Mouse (Mus musculus) hindbrain, postnatal 0 days (tissue): ENCODE results near the gene Wdfy3. TPM values are rescaled to one million over a fixed set of nuclear protein-coding genes. Genes with fewer than 3 reads are reported as not detected.

Experiments used
- ATAC-seq: fragments of 200-750 bp; cut with Nextera tagmentation; 2 replicates; pipeline ENCODE4 v1.8.0; 2017; ENCODE audit warnings: mild to moderate bottlenecking, moderate TSS enrichment, moderate library complexity
- DNase-seq: peaks from one replicate; pipeline ENCODE4 v3.0.0-alpha.2; 2015; ENCODE audit warnings: low spot score
- H3K27ac ChIP-seq: fragments of 300-500 bp; sonication (generic); 2 replicates; pipeline ENCODE4 v1.5.1; 2014; ENCODE audit warnings: mild to moderate bottlenecking
- H3K27me3 ChIP-seq: fragments of 300-500 bp; sonication (generic); 2 replicates; pipeline ENCODE4 v1.6.1; 2014; ENCODE audit warnings: low read length, mixed read lengths; ENCODE audit not compliant: insufficient read depth
- H3K36me3 ChIP-seq: fragments of 300-500 bp; sonication (generic); 2 replicates; pipeline ENCODE4 v1.6.1; 2014; ENCODE audit warnings: low read length, mixed read lengths; ENCODE audit not compliant: insufficient read depth
- H3K4me1 ChIP-seq: fragments of 300-500 bp; sonication (generic); 2 replicates; pipeline ENCODE4 v1.6.1; 2014; ENCODE audit warnings: antibody characterized with exemption, low read length, mixed read lengths; ENCODE audit not compliant: insufficient read depth
- H3K4me2 ChIP-seq: fragments of 300-500 bp; sonication (generic); 2 replicates; pipeline ENCODE4 v1.6.1; 2014; ENCODE audit warnings: low read depth, mild to moderate bottlenecking, low read length, moderate library complexity, mixed read lengths
- H3K4me3 ChIP-seq: fragments of 300-500 bp; sonication (generic); 2 replicates; pipeline ENCODE4 v1.5.1; 2014; ENCODE audit warnings: low read length
- H3K9ac ChIP-seq: fragments of 300-500 bp; sonication (generic); replicated peaks from 2 replicates; pipeline ENCODE4 v1.6.1; 2014; ENCODE audit warnings: mild to moderate bottlenecking, low read length, moderate library complexity, mixed read lengths
- H3K9me3 ChIP-seq: fragments of 300-500 bp; sonication (generic); 2 replicates; pipeline ENCODE4 v1.6.1; 2016; ENCODE audit warnings: low read length, mixed read lengths
- CTCF ChIP-seq: IDR thresholded peaks from 2 replicates; pipeline ENCODE4 v1.5.1; 2016; ENCODE audit warnings: antibody characterized with exemption, control low read depth, low read depth
- WGBS: fragments of 180-500 bp; shearing (Covaris S2); extraction: QIAGEN DNeasy Blood & Tissue Kit; methylation state at CpG from one replicate; pipeline ENCODE4 v1.1.7; 2014; 5-methylcytosine and 5-hydroxymethylcytosine counted together
- polyA plus RNA-seq: library from polyadenylated mRNA; unstranded; fragments of >200 nt; fragmentation: Nextera tagmentation; extraction: Ambion mirVana; gene quantifications from 2 replicates; pipeline ENCODE4 v1.2.1, GENCODE M21; 2015
- total RNA-seq: library from RNA; depleted of rRNA; stranded (reverse); fragments of >200 nt; gene quantifications from 2 replicates; pipeline ENCODE4 v1.2.3, GENCODE M21; 2014

Gene Wdfy3
- total and polyA plus RNA-seq, 2 experiments from 2014 or later: 15.8 to 83.5 TPM

DNA sequence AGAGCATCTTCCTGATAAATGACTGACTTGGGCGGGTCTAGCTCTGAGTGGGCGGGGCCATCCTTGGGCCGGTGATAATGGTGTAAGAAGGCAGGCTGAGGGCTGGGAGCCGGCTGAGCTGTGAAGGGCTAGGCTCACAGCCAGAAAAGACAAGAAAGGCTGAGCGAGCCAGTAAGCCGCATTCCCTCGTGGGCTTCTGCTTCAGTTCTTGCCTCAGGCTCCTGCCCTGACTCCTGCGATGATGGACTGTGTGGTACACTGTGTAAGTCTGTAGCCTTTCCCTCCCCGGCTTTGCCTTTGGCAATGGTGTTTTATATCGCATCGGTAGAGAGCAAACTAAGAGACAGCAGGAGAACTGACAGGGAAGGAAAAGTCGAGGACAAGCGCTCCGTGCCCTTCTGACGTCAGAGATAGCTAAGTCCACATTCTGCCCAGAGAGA is 243.2 kb downstream of the Wdfy3 start:
- peaks cover 15% of the 10 kb centered on the region for H3K4me1 ChIP-seq
- 0 out of 2 replicates have a peak, but pooled peaks cover under 1% of the 10 kb centered on the region for H3K36me3 ChIP-seq
- peak overlapping the region; percentile 46 for H3K4me2 ChIP-seq
- peak overlapping the region; percentile 36; the same call in 1 of the 2 replicates for H3K27ac ChIP-seq
- H3K9me3 ChIP-seq: no peaks in the 10 kb centered on the region
- 5% methylated on average over 15 of the region's 15 CpGs for WGBS
- TF ChIP-seq CTCF: no peak
- H3K9ac ChIP-seq: peak overlapping the region; percentile 35; the same call in 1 of the 2 replicates
- H3K4me3 ChIP-seq: peak overlapping the region; percentile 13; the same call in 1 of the 2 replicates
- DNase-seq (peak; percentile 81), ATAC-seq (peak; percentile 72)
- H3K27me3 ChIP-seq: no peaks in the 10 kb centered on the region

DNA sequence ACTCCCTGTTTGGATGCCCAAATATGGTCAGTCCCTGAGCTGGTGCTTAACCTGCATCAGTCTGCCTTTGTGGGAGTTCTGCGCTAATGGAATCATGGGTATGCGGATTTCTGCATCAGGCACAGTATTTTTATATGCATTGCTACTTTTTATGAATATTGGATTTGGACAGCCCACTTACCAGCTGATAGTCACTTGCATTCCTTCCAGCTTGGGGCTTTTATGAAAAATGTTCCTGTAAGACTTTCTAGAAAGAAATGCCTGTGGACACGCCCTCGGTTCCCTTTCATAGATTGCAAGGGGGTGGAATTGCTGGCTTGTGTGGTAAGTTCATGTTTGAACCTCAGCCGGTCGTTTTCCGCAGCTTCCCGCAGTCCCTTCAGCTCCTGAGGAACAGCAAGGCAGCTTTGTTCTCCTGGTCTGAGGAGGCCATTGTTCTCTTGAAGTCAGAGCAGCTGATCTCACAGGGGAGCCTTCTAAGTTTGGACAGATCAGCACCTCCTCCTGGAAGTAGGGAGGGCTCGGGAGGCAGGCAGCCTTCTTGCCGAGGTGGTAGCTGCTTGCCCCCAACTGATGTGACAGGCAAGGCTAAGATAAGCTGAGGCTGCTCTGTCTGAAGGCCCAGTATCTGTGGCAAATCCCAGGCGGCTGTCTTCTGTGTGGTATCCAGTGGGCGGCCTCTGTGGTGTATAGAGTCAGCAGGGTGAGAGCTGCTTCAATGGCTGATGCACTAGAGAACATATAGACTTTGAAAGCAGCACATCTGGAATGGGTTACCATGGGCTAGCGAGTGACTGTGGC is 244.4 kb downstream of the Wdfy3 start:
- H3K4me3 ChIP-seq: no peak overlapping the region
- H3K27ac ChIP-seq: no peak overlapping the region
- H3K4me1 ChIP-seq: peaks cover 15% of the 10 kb centered on the region
- no peaks in the 10 kb centered on the region for H3K27me3 ChIP-seq
- H3K9me3 ChIP-seq: no peaks in the 10 kb centered on the region
- H3K9ac ChIP-seq: no peak overlapping the region
- no peaks in the 10 kb centered on the region for H3K36me3 ChIP-seq
- H3K4me2 ChIP-seq: no peak overlapping the region
- DNase-seq: no peak
- no peak for ATAC-seq
- WGBS: 26% methylated on average over 13 of the region's 13 CpGs
- no peak for TF ChIP-seq CTCF

DNA sequence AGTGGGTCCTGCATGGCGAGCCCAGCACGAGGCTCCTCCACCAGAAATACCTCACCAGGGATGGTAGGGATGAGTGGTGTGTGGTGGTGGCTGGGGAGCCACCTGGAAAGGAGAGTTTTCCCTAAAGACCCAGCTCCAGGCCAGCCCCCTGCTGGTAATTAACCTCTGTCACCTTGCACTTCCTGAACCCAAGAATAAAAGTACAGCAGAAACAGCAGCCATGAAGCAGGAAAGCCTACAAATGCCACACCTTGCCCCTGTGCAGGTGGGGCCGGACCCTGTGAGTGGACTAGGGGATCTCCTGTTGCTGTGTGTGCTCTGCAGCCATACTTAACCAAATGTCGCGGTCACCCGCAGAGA is 247.4 kb downstream of the Wdfy3 start:
- no peak for TF ChIP-seq CTCF
- WGBS: 59% methylated on average over 6 of the region's 6 CpGs
- Histone ChIP-seq H3K4me3 (no peak overlapping the region), H3K27ac (no peak overlapping the region), H3K4me1 (peaks cover 11% of the 10 kb centered on the region), H3K27me3 (no peaks in the 10 kb centered on the region), H3K9me3 (no peaks in the 10 kb centered on the region), H3K9ac (no peak overlapping the region), H3K36me3 (no peaks in the 10 kb centered on the region), H3K4me2 (no peak overlapping the region)
- DNase-seq (no peak), ATAC-seq (no peak)

DNA sequence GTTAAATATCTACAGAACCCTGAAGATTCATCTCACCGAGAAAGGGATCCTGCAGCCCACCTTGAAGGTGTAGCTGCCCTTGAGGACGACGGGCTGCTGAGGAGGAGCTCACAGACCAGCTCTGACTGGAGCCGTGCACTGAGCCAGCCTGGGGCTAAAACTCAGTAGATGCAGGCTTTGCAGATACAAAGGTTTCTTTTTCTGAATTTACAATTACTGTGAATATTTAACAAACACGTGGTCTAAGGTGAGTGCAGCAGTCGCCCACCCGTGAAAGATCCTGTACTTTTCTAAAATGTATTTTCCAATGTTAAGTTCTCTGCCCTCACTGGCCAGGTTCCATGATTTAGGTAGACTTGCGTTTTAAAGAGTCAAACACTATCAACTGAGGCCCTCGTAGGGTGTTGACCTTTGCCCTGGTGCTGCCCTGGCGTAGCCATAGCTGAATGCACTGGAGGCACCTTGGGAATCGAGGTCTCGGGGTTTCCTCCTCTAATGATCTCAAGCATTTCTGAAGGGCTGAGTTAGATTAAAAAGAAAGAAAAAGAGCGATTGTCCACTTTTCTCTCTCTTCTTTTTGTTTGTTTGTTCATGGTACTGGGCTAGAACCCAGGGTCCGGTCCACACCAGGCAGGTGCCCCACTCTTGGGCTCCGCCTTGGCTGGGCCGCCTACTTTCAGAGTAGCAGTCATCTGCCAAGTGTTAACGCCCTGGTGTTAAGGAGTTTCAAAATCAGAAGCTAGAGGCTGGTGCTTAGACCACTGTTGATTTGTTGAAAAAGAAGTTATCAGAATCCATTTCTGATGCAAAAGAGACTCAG is 248.0 kb downstream of the Wdfy3 start:
- no peaks in the 10 kb centered on the region for H3K36me3 ChIP-seq
- H3K9ac ChIP-seq: no peak overlapping the region
- ATAC-seq: no peak
- no peak overlapping the region for H3K27ac ChIP-seq
- no peak overlapping the region for H3K4me3 ChIP-seq
- no peaks in the 10 kb centered on the region for H3K27me3 ChIP-seq
- TF ChIP-seq CTCF: no peak
- 73% methylated on average over 17 of the region's 17 CpGs for WGBS
- no peaks in the 10 kb centered on the region for H3K9me3 ChIP-seq
- H3K4me2 ChIP-seq: no peak overlapping the region
- H3K4me1 ChIP-seq: peaks cover 5% of the 10 kb centered on the region
- DNase-seq: no peak

DNA sequence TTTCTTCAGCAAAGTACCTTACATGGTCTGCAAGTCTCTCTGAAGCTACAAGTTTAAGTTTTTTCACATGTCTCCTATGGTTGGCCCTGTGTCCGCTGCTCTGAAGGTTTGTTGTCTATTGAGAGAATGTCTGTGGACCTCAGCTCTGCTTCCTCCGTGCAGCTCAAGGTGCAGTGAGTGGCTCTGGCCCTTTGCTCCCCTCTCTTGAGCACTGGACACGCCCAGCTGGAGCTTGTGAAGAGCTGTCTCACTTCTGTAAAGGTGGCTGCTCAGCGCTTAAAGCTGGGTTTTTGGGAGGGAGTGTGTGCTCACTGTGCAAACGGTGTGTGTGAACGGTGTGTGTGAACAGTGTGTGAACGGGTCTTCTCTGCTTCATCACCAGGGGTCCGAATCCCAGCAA is 248.7 kb downstream of the Wdfy3 start:
- Histone ChIP-seq H3K36me3 (no peaks in the 10 kb centered on the region), H3K4me3 (no peak overlapping the region)
- DNase-seq: no peak

DNA sequence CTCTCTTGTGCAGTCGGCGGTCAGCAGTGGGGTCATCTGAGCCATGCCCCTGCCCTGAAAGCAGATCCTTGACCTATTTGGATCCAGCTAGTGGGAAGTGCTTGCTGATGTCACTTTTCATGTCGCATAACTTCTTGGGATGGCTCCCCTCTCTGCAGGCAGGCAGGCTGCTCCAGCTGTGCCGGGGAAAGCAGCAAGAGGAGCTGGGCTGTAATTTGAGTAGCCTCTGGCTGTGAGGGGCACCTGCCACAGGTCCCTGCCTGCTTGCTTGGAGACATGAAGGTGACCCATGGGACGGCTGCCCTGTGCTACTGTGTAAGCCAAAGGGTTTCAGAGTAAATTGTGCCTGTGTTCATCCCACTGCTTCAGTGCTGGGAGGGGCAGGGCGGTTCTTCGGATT is 249.9 kb downstream of the Wdfy3 start:
- Histone ChIP-seq H3K4me3 (no peak overlapping the region), H3K9me3 (no peaks in the 10 kb centered on the region), H3K36me3 (no peaks in the 10 kb centered on the region), H3K27me3 (no peaks in the 10 kb centered on the region), H3K9ac (no peak overlapping the region), H3K4me1 (no peaks in the 10 kb centered on the region; the same call in 1 of the 2 replicates), H3K4me2 (no peak overlapping the region), H3K27ac (no peak overlapping the region)
- DNase-seq (no peak), ATAC-seq (no peak)
- no peak for TF ChIP-seq CTCF
- 23% methylated on average over 7 of the region's 7 CpGs for WGBS

More for the DNA sequence above, 248.7 kb downstream of the Wdfy3 start:
- H3K9ac ChIP-seq: no peak overlapping the region
- no peak overlapping the region for H3K27ac ChIP-seq
- no peak for ATAC-seq
- no peaks in the 10 kb centered on the region for H3K9me3 ChIP-seq
- H3K27me3 ChIP-seq: no peaks in the 10 kb centered on the region
- no peaks in the 10 kb centered on the region; the same call in 1 of the 2 replicates for H3K4me1 ChIP-seq
- WGBS: 70% methylated on average over 8 of the region's 8 CpGs
- no peak for TF ChIP-seq CTCF
- H3K4me2 ChIP-seq: no peak overlapping the region
